Mouse (Mus musculus) cerebellum, adult 2 months (tissue): ENCODE results near the gene Rho.

Experiments used
- CTCF ChIP-seq: fragments of 200-500 bp; IDR thresholded peaks from 2 replicates; pipeline ENCODE4 v1.5.1; 2011; ENCODE audit warnings: low read depth, mild to moderate bottlenecking, control low read depth, low read length, moderate library complexity, borderline replicate concordance; ENCODE audit not compliant: insufficient read depth
- POLR2A ChIP-seq: fragments of 200-500 bp; IDR thresholded peaks from 2 replicates; pipeline ENCODE4 v1.6.1; 2011; ENCODE audit warnings: low read length, control low read depth, borderline replicate concordance; ENCODE audit not compliant: insufficient read depth

- no peak for TF ChIP-seq CTCF
- no peak for TF ChIP-seq POLR2A
Observed at GRCm38 (mm10) chr6:115897926-115898520, 33.5 kb upstream of the Rho start.
